Mouse (Mus musculus): Measurements from ENCODE around the gene Phlpp2. TPM values are rescaled to one million over a fixed set of nuclear protein-coding genes. Genes with fewer than 3 reads are reported as not detected.

Phlpp2 gene
- polyA plus RNA-seq, 1 experiment from 2014 or later, result 1.8 TPM

GRCm38 (mm10) chr8:109963421-109963820 lies 95.1 kb downstream of the Phlpp2 start:
- 64% methylated on average over 13 of the region's 13 CpGs for whole genome bisulfite sequencing
- H3K27me3 ChIP-seq (ENCODE audit: insufficient read depth, low read length), result 0 out of 2 replicates have a peak, but pooled peaks cover 11% of the 10 kb centered on the region
- H3K27ac ChIP-seq, result no peak overlapping the region
- H3K36me3 ChIP-seq (ENCODE audit: insufficient read depth, low read length), result no peaks in the 10 kb centered on the region
- ATAC-seq (replicated peaks; ENCODE audit: low FRiP score, low read depth), result no peak
- H3K4me3 ChIP-seq (replicated peaks; ENCODE audit: low read depth, low read length), result no peak overlapping the region
- no peak overlapping the region for H3K4me2 ChIP-seq (ENCODE audit: low read length)
- TF ChIP-seq CTCF (IDR thresholded peaks at IDR 0.05; ENCODE audit: low read depth), result no peak
- DNase-seq (ENCODE audit: low spot score), result no peak
- H3K9ac ChIP-seq (ENCODE audit: low read depth, low read length), result no peak overlapping the region
- no peaks in the 10 kb centered on the region for H3K9me3 ChIP-seq (replicated peaks; ENCODE audit: low read length)
- H3K4me1 ChIP-seq (replicated peaks; ENCODE audit: insufficient read depth, low read length), result peaks cover 4% of the 10 kb centered on the region; the same call in 1 of the 2 replicates

DNA sequence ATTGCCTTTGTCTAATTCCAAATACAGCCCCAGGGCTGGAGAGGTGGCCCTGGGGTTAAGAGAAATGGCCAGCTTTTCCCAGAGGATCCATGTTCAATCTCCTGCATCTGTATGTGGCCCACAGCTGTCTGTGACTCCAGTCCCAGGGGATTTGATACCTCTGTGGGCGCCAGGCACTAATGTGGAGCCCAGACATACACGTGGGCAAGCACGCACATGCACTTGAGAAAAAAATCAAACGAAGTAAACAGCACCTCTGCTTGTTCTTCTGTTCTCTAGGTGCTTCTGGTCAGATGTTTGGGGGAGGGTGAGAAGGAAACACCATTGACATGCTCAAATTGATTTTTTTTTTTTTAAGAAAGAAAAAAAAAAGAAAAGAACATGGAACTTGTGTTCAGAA lies 95.8 kb downstream of the Phlpp2 start:
- TF ChIP-seq CTCF (IDR thresholded peaks at IDR 0.05; ENCODE audit: low read depth), result no peak
- WGBS, result 66% methylated on average over 4 of the region's 4 CpGs

GRCm38 (mm10) chr8:109968837-109969236 lies 100.5 kb downstream of the Phlpp2 start:
- Histone ChIP-seq H3K9me3 (replicated peaks; ENCODE audit: low read length) (no peaks in the 10 kb centered on the region), H3K27ac (no peak overlapping the region), H3K27me3 (ENCODE audit: insufficient read depth, low read length) (peaks cover 7% of the 10 kb centered on the region; the same call in 1 of the 2 replicates), H3K4me3 (replicated peaks; ENCODE audit: low read depth, low read length) (no peak overlapping the region), H3K4me1 (replicated peaks; ENCODE audit: insufficient read depth, low read length) (no peaks in the 10 kb centered on the region), H3K36me3 (ENCODE audit: insufficient read depth, low read length) (no peaks in the 10 kb centered on the region), H3K4me2 (ENCODE audit: low read length) (no peak overlapping the region), H3K9ac (ENCODE audit: low read depth, low read length) (no peak overlapping the region)
- WGBS, result 53% methylated on average over 10 of the region's 10 CpGs
- TF ChIP-seq CTCF (IDR thresholded peaks at IDR 0.05; ENCODE audit: low read depth), result peak; percentile 29; the same call in 1 of the 2 replicates
- no peak for DNase-seq (ENCODE audit: low spot score)
- no peak for ATAC-seq (replicated peaks; ENCODE audit: low FRiP score, low read depth)

More for the DNA sequence above, 95.8 kb downstream of the Phlpp2 start:
- Histone ChIP-seq H3K4me1 (replicated peaks; ENCODE audit: insufficient read depth, low read length) (peaks cover 4% of the 10 kb centered on the region; the same call in 1 of the 2 replicates), H3K27me3 (ENCODE audit: insufficient read depth, low read length) (peaks cover 12% of the 10 kb centered on the region; the same call in 1 of the 2 replicates), H3K36me3 (ENCODE audit: insufficient read depth, low read length) (no peaks in the 10 kb centered on the region), H3K9ac (ENCODE audit: low read depth, low read length) (no peak overlapping the region), H3K27ac (no peak overlapping the region), H3K4me3 (replicated peaks; ENCODE audit: low read depth, low read length) (no peak overlapping the region), H3K4me2 (ENCODE audit: low read length) (no peak overlapping the region), H3K9me3 (replicated peaks; ENCODE audit: low read length) (no peaks in the 10 kb centered on the region)
- no peak for ATAC-seq (replicated peaks; ENCODE audit: low FRiP score, low read depth)
- no peak for DNase-seq (ENCODE audit: low spot score)

- H3K27ac ChIP-seq, result no peak overlapping the region
- no peaks in the 10 kb centered on the region for H3K36me3 ChIP-seq (ENCODE audit: insufficient read depth, low read length)
- 8% methylated on average over 9 of the region's 9 CpGs for WGBS
- no peak overlapping the region for H3K4me3 ChIP-seq (replicated peaks; ENCODE audit: low read depth, low read length)
- peaks cover 7% of the 10 kb centered on the region; the same call in 1 of the 2 replicates for H3K27me3 ChIP-seq (ENCODE audit: insufficient read depth, low read length)
- no peak overlapping the region for H3K4me2 ChIP-seq (ENCODE audit: low read length)
- no peaks in the 10 kb centered on the region for H3K9me3 ChIP-seq (replicated peaks; ENCODE audit: low read length)
- TF ChIP-seq CTCF (IDR thresholded peaks at IDR 0.05; ENCODE audit: low read depth), result peak; percentile 86
- H3K9ac ChIP-seq (ENCODE audit: low read depth, low read length), result no peak overlapping the region
- DNase-seq (ENCODE audit: low spot score), result peak; percentile 90
- no peak for ATAC-seq (replicated peaks; ENCODE audit: low FRiP score, low read depth)
- H3K4me1 ChIP-seq (replicated peaks; ENCODE audit: insufficient read depth, low read length), result no peaks in the 10 kb centered on the region
These were observed 102.0 kb downstream of the Phlpp2 start for GRCm38 (mm10) chr8:109970323-109970722.

GRCm38 (mm10) chr8:109972901-109973300 lies 104.6 kb downstream of the Phlpp2 start:
- Histone ChIP-seq H3K36me3 (ENCODE audit: insufficient read depth, low read length) (no peaks in the 10 kb centered on the region), H3K9ac (ENCODE audit: low read depth, low read length) (no peak overlapping the region), H3K4me1 (replicated peaks; ENCODE audit: insufficient read depth, low read length) (no peaks in the 10 kb centered on the region), H3K27ac (no peak overlapping the region), H3K4me3 (replicated peaks; ENCODE audit: low read depth, low read length) (no peak overlapping the region), H3K27me3 (ENCODE audit: insufficient read depth, low read length) (peaks cover 7% of the 10 kb centered on the region; the same call in 1 of the 2 replicates), H3K4me2 (ENCODE audit: low read length) (no peak overlapping the region), H3K9me3 (replicated peaks; ENCODE audit: low read length) (peaks cover 4% of the 10 kb centered on the region; the same call in 1 of the 2 replicates)
- TF ChIP-seq CTCF (IDR thresholded peaks at IDR 0.05; ENCODE audit: low read depth), result no peak
- DNase-seq (ENCODE audit: low spot score) (no peak), ATAC-seq (replicated peaks; ENCODE audit: low FRiP score, low read depth) (no peak)
- WGBS, result 82% methylated on average over 4 of the region's 4 CpGs

GRCm38 (mm10) chr8:109979339-109979738 lies 111.0 kb downstream of the Phlpp2 start:
- H3K9me3 ChIP-seq (replicated peaks; ENCODE audit: low read length), result peaks cover 4% of the 10 kb centered on the region; the same call in 1 of the 2 replicates
- ATAC-seq (replicated peaks; ENCODE audit: low FRiP score, low read depth), result no peak
- H3K4me1 ChIP-seq (replicated peaks; ENCODE audit: insufficient read depth, low read length), result no peaks in the 10 kb centered on the region
- H3K27me3 ChIP-seq (ENCODE audit: insufficient read depth, low read length), result no peaks in the 10 kb centered on the region
- 77% methylated on average over 6 of the region's 6 CpGs for WGBS
- H3K36me3 ChIP-seq (ENCODE audit: insufficient read depth, low read length), result no peaks in the 10 kb centered on the region
- H3K9ac ChIP-seq (ENCODE audit: low read depth, low read length), result no peak overlapping the region
- no peak for TF ChIP-seq CTCF (IDR thresholded peaks at IDR 0.05; ENCODE audit: low read depth)
- H3K27ac ChIP-seq, result no peak overlapping the region
- no peak for DNase-seq (ENCODE audit: low spot score)
- no peak overlapping the region for H3K4me3 ChIP-seq (replicated peaks; ENCODE audit: low read depth, low read length)
- no peak overlapping the region for H3K4me2 ChIP-seq (ENCODE audit: low read length)

All from kidney, postnatal 0 days (tissue).